Mouse (Mus musculus) G1E-ER4 (cell line): ENCODE data around the gene Wdr95. TPM values are rescaled to one million over a fixed set of nuclear protein-coding genes. Genes with fewer than 3 reads are reported as not detected.

Source experiments
- GATA1 ChIP-seq: IDR thresholded peaks from one replicate; pipeline ENCODE4 v1.8.0; 2012; ENCODE audit warnings: low read length, inconsistent platforms
- polyA plus RNA-seq: library from polyadenylated mRNA; stranded (reverse); fragments of >175 nt; gene quantifications from 2 replicates; pipeline ENCODE4 v1.2.3, GENCODE M21; 2012

Gene Wdr95
- polyA plus RNA-seq, 1 experiment = not detected

GRCm38 (mm10) chr5:149508094-149509029, 20.1 kb upstream of the Wdr95 start:
- TF ChIP-seq GATA1 = no peak

DNA sequence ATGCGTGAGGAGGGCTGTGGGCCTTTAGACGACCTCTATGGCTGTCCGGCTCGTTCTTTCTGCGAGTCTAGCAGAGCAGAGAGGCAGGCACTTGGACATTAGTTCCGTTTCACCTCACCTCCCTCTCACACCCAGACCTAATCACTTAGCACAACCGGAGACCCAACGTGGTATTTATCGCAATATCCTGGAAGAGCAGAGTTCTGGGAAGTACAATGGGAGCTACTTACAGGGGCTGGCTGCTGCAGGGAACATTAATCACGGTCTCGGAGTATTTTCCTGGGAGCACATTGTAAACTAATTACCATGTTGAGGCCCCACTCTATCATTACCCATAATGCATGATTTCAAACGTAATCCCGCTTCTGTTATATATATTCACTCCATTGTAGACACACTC, 18.2 kb upstream of the Wdr95 start:
- TF ChIP-seq GATA1 = no peak

DNA sequence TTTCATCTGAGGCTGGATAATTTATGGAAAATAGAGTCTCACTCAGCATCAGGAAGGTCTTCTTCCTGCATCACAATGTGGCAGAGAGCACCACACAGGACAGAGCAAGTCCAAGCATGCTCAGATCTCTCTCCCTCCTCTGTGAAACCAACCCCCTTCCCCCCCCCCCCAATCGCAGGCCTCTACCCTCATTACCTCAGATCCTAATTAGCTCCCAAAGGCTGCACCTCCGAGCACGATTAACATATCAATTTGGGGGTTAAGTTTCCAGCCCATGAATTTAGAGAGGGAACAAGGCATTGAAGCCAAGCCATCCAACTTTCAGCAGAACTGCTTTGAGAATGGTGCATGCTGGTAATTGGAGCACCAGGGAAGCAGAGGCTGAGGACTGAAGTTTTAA, 15.8 kb upstream of the Wdr95 start:
- no peak for TF ChIP-seq GATA1

- TF ChIP-seq GATA1 = no peak
These were observed 14.9 kb upstream of the Wdr95 start for GRCm38 (mm10) chr5:149513438-149514086.

DNA sequence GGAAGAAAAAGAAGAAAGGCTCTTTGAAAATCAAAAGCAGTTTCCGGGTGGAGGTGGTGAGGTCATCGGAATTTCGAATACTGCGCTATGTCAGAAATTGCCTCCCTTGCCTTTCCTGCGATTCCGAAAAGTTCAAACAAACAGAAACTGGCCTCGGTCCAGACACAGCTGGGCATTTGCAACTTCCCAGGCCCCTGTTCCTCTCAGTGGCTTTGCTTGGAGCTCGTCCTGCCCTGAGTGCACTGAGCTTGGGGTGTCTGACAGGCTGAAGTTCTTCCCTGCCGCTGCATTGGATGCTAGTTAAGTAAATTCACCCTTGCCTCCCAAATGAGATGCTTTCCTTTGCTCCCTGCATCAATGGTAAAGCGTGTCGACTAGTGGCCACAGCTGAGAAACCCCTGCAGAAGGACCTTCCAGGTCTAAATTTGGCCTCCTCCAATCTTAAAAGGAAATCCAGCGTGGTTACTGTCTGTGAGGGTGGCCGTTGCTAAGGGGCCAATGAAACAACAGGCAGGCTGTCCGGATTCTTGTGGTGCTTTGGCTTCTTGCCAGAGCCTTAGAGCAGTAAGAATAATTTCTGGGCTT, 14.3 kb upstream of the Wdr95 start:
- no peak for TF ChIP-seq GATA1

DNA sequence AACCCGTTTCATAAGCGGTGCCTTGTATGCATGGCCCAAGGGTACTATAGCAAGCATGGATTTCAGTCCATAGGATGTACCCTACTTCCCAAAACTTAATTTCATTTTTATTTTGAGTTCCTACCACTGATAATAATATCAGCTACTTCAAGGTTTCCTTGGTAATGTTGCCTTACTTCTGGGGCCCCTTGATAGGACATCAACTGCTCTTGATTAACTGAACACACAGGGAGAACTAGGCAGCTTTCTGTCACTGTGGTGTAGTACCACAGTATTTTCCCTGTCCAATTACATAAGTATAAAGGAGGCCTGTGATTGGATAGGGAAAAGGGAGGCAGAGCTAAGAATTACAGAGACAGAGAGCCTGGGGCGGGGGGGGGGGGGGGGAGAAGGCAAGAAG, 13.6 kb upstream of the Wdr95 start:
- no peak for TF ChIP-seq GATA1

DNA sequence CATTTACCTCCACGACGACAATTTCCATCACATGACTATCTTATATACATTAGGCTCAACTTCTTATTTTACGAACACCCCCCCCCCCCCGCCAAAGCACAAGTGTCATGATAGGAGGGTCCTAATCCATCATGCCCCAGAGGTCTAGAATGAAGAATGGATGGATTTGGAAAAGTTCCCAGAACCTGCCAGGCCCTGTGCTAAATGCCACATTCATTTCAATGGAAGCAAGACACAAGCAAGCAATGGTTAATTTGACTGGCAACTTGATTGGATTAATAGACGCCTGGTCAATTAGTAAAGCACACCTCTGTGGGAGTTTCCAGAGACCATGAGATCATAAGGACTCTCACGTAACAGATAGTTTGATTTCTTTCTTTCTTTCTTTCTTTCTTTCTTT, 11.4 kb upstream of the Wdr95 start:
- TF ChIP-seq GATA1 = no peak

- TF ChIP-seq GATA1 = no peak
These were observed 7.7 kb upstream of the Wdr95 start for GRCm38 (mm10) chr5:149520806-149521205.

DNA sequence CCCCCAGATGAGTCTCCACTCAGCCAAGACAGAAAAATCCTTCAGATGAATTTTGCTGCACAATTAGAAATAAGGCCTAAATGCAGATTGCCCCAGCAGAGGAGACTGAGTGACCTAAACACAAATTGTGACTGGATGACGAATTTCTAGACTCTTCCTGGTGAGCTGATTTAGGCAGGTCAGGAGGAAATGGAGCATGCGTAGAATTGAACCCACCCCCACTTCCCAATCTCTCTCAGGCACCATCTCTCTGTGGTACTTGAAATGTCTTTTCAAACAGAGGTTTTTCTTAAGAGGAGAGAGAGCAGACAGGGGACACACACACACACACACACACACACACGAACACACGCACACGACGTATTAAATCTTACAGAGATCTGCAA, 4.6 kb upstream of the Wdr95 start:
- no peak for TF ChIP-seq GATA1

DNA sequence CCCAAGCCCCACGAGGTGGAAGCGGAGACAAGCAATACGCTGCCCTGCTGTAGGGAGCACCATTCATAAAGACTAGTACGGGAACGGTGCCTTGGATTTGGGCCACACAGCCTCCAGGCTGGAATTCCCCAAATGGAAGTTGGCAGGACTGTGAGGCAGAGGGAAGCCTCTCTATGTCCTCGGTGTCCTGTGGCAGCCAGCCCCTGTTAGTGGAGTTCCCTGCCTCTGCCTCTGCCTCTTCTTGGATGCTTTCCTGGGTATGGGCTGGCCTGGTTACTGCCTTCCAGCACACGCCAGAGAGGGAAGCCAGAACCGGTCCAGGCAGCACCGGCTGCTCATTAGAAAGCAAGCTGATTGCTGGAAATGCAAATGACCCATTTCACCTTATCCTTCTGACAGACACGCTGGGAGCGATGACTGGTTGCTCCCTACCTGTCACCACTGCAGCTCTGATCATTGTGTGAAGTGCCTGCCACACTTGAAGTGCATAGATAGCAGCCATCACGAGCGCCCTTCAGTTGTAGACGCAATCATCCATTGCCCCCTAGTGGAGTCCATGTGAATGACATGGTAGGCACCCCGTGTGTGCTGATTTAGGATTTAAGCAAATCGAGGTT, 4.1 kb upstream of the Wdr95 start:
- TF ChIP-seq GATA1 = no peak

GRCm38 (mm10) chr5:149525055-149525785, 3.3 kb upstream of the Wdr95 start:
- TF ChIP-seq GATA1 = no peak

DNA sequence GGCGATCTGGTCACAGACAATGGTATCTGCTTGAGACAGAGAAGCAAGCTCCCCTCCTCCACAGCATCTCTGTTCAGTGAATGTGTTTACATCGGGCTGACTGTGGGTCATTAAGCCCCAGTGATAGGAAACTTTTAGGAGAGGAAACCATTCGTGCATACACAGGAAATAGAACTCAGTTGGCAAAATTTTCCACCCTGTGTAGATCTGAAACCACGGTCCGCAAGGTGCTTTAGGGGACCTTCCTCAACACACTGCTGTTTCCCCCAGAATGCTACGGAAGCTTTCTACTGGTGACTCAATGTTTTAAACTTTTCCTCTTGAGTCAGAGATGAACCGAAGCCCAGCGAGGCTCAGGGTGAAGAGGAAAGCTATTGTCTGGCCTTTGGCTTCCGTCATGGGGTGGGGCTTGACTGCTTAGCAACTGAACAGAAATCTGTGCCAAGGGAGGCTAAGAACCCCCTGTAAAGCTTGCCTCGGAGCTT, 2.0 kb upstream of the Wdr95 start:
- TF ChIP-seq GATA1 = no peak

GRCm38 (mm10) chr5:149533847-149534246, 5.4 kb downstream of the Wdr95 start:
- TF ChIP-seq GATA1 = no peak

DNA sequence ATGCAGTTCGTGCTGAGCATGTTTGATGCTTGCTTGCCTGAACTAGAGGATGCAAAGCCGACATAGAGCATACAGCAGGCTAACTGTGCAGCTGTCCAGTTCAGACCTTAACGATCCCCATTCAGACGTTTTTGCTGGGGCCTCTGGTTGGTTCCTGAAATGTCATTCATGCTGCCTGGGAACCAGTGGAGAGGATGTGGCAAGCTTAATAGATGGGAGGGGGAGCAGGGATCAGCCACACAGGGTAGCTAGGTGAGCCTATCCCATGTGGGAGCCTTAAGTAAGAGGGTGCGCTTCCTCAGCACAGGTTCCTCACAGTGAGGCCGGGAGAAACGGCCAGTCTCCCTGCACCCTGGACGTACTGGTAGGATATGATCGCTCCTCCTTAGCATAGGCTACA, 7.5 kb downstream of the Wdr95 start:
- no peak for TF ChIP-seq GATA1
